Mouse (Mus musculus) E14TG2a.4 (cell line): ENCODE results near the gene Grm8.

Experiments
- CTCF ChIP-seq: conservative IDR thresholded peaks from 2 replicates; pipeline ENCODE4 v1.5.1; 2014; ENCODE audit warnings: low read length
- POU5F1 ChIP-seq: IDR thresholded peaks from 2 replicates; pipeline ENCODE4 v1.6.1; 2014; ENCODE audit warnings: low read length, borderline replicate concordance

DNA sequence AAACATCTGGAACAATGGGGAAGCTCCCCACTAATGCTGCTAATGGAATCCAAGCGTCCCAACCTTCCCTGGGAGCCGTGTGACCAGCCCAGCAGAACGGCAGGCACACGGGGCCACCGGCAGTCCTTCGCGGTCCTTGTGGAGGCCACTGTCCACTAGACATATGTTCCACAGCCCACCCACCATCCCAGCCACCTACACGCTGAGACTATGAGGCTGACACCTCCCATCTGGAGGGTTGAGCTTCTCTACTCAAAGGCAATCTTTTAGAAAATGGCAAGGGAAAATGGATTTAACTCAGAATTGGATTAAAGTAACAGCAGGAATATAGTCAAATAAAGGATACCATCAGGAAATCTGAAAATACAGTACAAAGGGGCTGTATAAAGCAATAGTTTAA, 23.4 kb downstream of the Grm8 start:
- TF ChIP-seq CTCF (no peak), POU5F1 (no peak)
